Mouse (Mus musculus) neural tube, embryonic 15.5 days (tissue): ENCODE data around the gene Vps26a. TPM values are rescaled to one million over a fixed set of nuclear protein-coding genes. Genes with fewer than 3 reads are reported as not detected.
A peak's percentile ranks its signal among the peaks of the same experiment; 100 is the strongest.

Source experiments
- ATAC-seq: fragments of 200-750 bp; cut with Nextera tagmentation; 2 replicates; pipeline ENCODE4 v1.8.0; 2017; ENCODE audit warnings: mild to moderate bottlenecking, moderate TSS enrichment, moderate library complexity; ENCODE audit not compliant: low FRiP score
- H3K27ac ChIP-seq: fragments of 300-500 bp; sonication (generic); replicated peaks from 2 replicates; pipeline ENCODE4 v1.5.1; 2015; ENCODE audit warnings: mild to moderate bottlenecking, inconsistent platforms
- H3K27me3 ChIP-seq: fragments of 300-500 bp; sonication (generic); replicated peaks from 2 replicates; pipeline ENCODE4 v1.6.1; 2015; ENCODE audit warnings: inconsistent platforms
- H3K36me3 ChIP-seq: fragments of 300-500 bp; sonication (generic); 2 replicates; pipeline ENCODE4 v1.6.1; 2015; ENCODE audit warnings: inconsistent platforms
- H3K4me1 ChIP-seq: fragments of 300-500 bp; sonication (generic); 2 replicates; pipeline ENCODE4 v1.6.1; 2015; ENCODE audit warnings: inconsistent platforms
- H3K4me2 ChIP-seq: fragments of 300-500 bp; sonication (generic); 2 replicates; pipeline ENCODE4 v1.6.1; 2015; ENCODE audit warnings: inconsistent platforms, mild to moderate bottlenecking, moderate library complexity
- H3K4me3 ChIP-seq: fragments of 300-500 bp; sonication (generic); replicated peaks from 2 replicates; pipeline ENCODE4 v1.5.1; 2015; ENCODE audit warnings: mild to moderate bottlenecking, inconsistent platforms
- H3K9ac ChIP-seq: fragments of 300-500 bp; sonication (generic); replicated peaks from 2 replicates; pipeline ENCODE4 v1.6.1; 2015; ENCODE audit warnings: mild to moderate bottlenecking, inconsistent platforms
- H3K9me3 ChIP-seq: fragments of 300-500 bp; sonication (generic); replicated peaks from 2 replicates; pipeline ENCODE4 v1.6.1; 2016; ENCODE audit warnings: inconsistent platforms
- WGBS: fragments of 180-500 bp; shearing (Covaris S2); methylation state at CpG from one replicate; pipeline ENCODE4 v1.1.7; 2015; ENCODE audit warnings: mixed read lengths; 5-methylcytosine and 5-hydroxymethylcytosine counted together
- polyA plus RNA-seq: library from polyadenylated mRNA; unstranded; fragments of >200 nt; fragmentation: Nextera tagmentation; extraction: Ambion mirVana; gene quantifications from 2 replicates; pipeline ENCODE4 v1.2.1, GENCODE M21; 2015

Vps26a gene
- polyA plus RNA-seq, 1 experiment from 2014 or later: 56.4 TPM

DNA sequence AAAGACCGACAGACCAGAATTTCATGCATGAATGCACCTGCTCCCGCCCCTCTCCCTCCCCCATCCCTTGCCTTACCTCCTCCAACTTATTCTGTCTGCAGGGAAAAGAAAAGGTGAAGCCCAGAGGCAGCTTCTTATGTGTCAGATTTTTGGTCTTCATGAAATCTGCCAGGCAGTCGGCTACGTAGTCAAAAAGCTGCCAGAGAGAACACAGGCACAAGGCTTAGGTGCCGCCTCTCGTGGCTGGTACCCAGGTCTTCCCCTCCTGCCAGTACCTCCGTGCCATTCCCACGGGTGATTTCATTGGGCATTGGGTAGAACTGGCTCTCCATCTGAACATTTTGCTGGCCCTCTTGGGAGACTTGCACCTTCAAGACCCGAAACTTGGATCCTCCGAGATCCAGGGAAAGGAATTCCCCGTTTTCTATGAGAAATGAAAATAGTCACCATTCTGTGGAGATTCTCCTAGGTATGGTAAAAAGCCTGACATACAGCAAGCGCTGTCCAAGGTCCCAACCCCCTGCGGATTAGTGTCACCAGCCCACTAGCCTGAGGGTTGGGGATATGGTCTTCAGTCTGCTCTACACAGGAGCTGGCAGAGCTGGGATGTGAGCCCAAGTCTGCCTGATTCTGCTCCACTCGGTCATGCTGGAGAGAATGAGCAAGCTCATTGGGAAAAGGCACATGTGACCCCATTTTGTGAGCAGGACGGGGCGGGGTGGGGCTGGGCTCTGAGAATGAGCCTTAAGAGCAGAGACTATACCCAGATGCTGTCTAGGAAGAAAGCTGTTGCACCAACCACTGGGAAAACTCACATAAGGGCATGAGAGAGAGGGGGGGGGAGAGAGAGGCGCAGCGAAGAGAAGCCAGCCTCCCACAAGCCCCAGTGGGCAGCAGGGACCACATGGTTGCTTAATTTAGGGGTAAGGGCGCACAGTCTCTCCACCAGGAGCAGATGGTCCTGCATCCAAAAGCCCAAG is 74.9 kb downstream of the Vps26a start:
- H3K9ac ChIP-seq: no peak overlapping the region
- 73% methylated on average over 19 of the region's 19 CpGs for WGBS

DNA sequence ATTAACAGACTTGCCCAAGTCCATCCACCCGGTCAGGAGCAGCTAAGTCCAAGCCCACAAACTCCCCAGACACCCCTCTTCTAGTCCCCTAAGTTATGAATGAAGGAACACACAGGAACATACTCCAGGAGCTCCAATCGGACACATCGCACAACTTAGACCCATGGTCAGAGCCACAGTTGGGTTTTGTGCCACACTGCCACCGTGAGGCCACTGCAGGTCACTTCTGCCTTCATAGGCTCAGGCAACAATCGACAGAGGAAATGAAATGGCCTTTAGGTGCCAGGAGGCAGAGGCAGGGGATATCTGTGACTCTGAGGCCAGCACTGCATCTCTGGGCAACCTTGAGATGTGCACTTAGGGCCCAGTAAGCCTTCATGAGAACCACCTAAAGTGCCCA is 75.7 kb downstream of the Vps26a start:
- H3K9ac ChIP-seq: no peak overlapping the region
- H3K9me3 ChIP-seq: no peaks in the 10 kb centered on the region
- peak; percentile 73; the same call in 1 of the 2 replicates for ATAC-seq
- no peaks in the 10 kb centered on the region for H3K36me3 ChIP-seq
- H3K4me1 ChIP-seq: no peaks in the 10 kb centered on the region
- 0 out of 2 replicates have a peak, but pooled peaks cover 4% of the 10 kb centered on the region for H3K27me3 ChIP-seq
- H3K4me2 ChIP-seq: no peak overlapping the region
- no peak overlapping the region for H3K27ac ChIP-seq
- no peak overlapping the region for H3K4me3 ChIP-seq
- WGBS: 15% methylated on average over 5 of the region's 5 CpGs

More for the DNA sequence above, 74.9 kb downstream of the Vps26a start:
- Histone ChIP-seq H3K4me3 (no peak overlapping the region), H3K27ac (no peak overlapping the region), H3K9me3 (no peaks in the 10 kb centered on the region), H3K27me3 (0 out of 2 replicates have a peak, but pooled peaks cover 4% of the 10 kb centered on the region), H3K4me2 (no peak overlapping the region), H3K4me1 (no peaks in the 10 kb centered on the region), H3K36me3 (no peaks in the 10 kb centered on the region)
- no peak for ATAC-seq

Other genes with a start within 250 kb of the Vps26a start
- gene Tacr2, start 234.4 kb downstream of the Vps26a start, polyA plus RNA-seq: 0.13 and 0.20 TPM in 2 replicates
- 134 and 146 TPM in 2 replicates for gene Hk1, start 106.9 kb downstream of the Vps26a start, polyA plus RNA-seq
- gene Hkdc1, start 64.3 kb downstream of the Vps26a start, polyA plus RNA-seq: 0.60 and 1.3 TPM in 2 replicates
- gene 4930507D05Rik, start 37.3 kb downstream of the Vps26a start, polyA plus RNA-seq: 1.3 and 1.7 TPM in 2 replicates
- gene Supv3l1, start 37.1 kb downstream of the Vps26a start, polyA plus RNA-seq: 19.9 and 20.9 TPM in 2 replicates
- gene Srgn, start 40.6 kb upstream of the Vps26a start, polyA plus RNA-seq: 10.1 and 27.5 TPM in 2 replicates
- gene Kif1bp, start 91.7 kb upstream of the Vps26a start, polyA plus RNA-seq: 68.7 and 75.5 TPM in 2 replicates
- gene Ddx21, start 115.5 kb upstream of the Vps26a start, polyA plus RNA-seq: 12.0 and 14.3 TPM in 2 replicates
- gene Ddx50, start 164.4 kb upstream of the Vps26a start, polyA plus RNA-seq: 80.6 and 89.4 TPM in 2 replicates
- 3.2 and 3.3 TPM in 2 replicates for gene Stox1, start 239.3 kb upstream of the Vps26a start, polyA plus RNA-seq